Mouse (Mus musculus) heart, postnatal 25 days (tissue): Measurements from ENCODE around the gene 2810408A11Rik. TPM values are rescaled to one million over a fixed set of nuclear protein-coding genes. Genes with fewer than 3 reads are reported as not detected.

Experiments
- DNase-seq: peaks from one replicate; pipeline ENCODE4 v3.0.0; 2022; ENCODE audit warnings: low spot score
- intact Hi-C: fragments of 180-260 bp; cut with DNase I; formaldehyde crosslinking; loops from one replicate; pipeline ENCODE4 v1.15.1; 2025
- total RNA-seq, 2 experiments: library from RNA; stranded (reverse); gene quantifications; 2 replicates each; pipeline ENCODE4 v1.2.3; 2021

Gene 2810408A11Rik
- total RNA-seq, 2 experiments from 2014 or later: 0.17 to 0.23 TPM

DNA sequence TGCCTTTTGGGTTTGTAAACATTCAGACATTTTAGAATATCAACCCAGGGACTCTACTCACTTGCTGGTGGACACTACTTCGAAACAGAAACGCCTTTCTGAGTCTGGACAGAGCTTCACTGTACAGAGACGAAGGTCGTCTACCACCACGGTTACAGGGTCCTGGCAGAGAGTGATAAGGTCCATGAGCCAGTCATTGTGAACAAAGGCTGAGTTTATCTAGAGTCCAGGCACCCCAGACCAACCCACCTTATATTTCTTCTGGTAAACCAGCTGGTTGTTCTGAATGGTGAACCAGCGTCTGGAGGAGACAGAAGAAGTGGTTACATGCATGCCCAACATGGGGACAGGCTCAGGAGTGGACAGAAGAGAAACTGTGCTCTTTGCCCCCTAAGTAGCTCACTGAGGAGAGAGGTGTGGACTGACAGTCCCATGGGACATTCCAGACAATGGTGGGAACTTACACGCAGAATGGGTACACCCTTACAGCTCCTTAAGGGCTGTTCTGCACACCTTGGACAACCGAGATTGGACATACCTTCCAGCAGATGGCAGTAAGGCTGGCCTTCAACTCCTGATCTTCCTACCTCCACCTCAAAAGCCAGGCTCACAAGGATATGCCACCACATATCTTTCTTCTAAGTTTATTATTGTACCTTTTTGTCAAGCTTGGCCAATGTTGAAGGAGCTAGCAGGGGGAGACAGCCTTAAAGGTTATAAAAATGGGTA lies 13.7 kb downstream of the 2810408A11Rik start:
- DNase-seq: no peak
- intact Hi-C loops: no loop called here

GRCm38 (mm10) chr11:69884663-69885062 lies 16.1 kb downstream of the 2810408A11Rik start:
- DNase-seq: no peak
- intact Hi-C loops: no loop called here

GRCm38 (mm10) chr11:69884240-69884639 lies 16.5 kb downstream of the 2810408A11Rik start:
- intact Hi-C loops: no loop called here
- no peak for DNase-seq

- intact Hi-C loops: loop anchor here (2.0 kb wide), 1 partner anchor 15 kb away; no protein-coding TSS in a partner anchor
- DNase-seq: no peak
These were observed 17.1 kb downstream of the 2810408A11Rik start for GRCm38 (mm10) chr11:69883527-69884151.

DNA sequence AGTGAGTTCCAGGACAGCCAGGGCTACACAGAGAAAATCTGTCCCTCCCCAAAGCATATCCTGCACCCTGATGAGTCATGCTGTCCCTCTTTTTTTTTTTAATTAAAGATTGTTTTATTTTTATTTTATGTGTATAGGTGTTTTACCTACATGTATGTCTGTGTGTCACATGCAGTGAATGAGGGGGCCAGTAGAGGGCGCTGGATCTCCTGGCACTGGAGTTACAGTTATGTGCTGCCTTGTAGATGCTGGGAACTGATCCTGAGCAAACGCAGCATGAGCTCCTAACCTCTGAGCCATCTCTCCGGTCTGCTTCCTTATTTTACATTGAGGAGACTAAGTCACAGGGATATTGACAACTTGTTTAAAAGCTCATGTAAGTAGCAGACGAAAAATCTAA lies 17.7 kb downstream of the 2810408A11Rik start:
- intact Hi-C loops: loop anchor here (2.0 kb wide), 1 partner anchor 16 kb away; no protein-coding TSS in a partner anchor
- no peak for DNase-seq

- DNase-seq: no peak
- intact Hi-C loops: loop anchor here (2.0 kb wide), 2 partner anchors 17 to 37 kb away; no protein-coding TSS in a partner anchor
These were observed 18.8 kb downstream of the 2810408A11Rik start for GRCm38 (mm10) chr11:69881787-69882670.

GRCm38 (mm10) chr11:69880853-69881603 lies 19.8 kb downstream of the 2810408A11Rik start, which contains the start of gene Kctd11:
Kctd11 (minus strand) TSS chr11:69881406.
- peak; percentile 95 for DNase-seq
- intact Hi-C loops: loop anchor here (2.0 kb wide), 1 partner anchor 38 kb away; no protein-coding TSS in a partner anchor

DNA sequence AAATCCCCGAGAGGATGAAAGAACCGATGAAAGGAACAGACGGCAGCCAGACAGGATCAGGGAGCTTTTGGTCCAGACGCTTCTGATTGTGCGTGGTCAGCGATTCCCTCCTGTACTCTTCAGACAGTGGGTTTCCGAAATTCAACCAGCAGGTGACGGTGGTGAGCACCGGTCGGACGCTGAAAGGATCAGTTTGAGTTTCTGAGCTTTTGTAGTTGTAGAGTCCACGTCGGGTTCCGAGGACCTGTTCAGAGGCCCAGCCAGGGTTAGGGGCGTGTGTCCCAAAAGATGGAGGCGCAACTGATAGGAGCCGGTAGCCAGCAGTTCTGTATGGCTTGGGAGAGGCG lies 20.3 kb downstream of the 2810408A11Rik start:
- intact Hi-C loops: loop anchor here (2.0 kb wide), 1 partner anchor 38 kb away; no protein-coding TSS in a partner anchor
- DNase-seq: no peak

GRCm38 (mm10) chr11:69879711-69880110 lies 21.1 kb downstream of the 2810408A11Rik start:
- intact Hi-C loops: loop anchor here (2.0 to 10.0 kb wide), 4 partner anchors 39 to 225 kb away; partner anchors contain the start of genes Senp3, Sox15 and Tnfsf13
- DNase-seq: no peak

DNA sequence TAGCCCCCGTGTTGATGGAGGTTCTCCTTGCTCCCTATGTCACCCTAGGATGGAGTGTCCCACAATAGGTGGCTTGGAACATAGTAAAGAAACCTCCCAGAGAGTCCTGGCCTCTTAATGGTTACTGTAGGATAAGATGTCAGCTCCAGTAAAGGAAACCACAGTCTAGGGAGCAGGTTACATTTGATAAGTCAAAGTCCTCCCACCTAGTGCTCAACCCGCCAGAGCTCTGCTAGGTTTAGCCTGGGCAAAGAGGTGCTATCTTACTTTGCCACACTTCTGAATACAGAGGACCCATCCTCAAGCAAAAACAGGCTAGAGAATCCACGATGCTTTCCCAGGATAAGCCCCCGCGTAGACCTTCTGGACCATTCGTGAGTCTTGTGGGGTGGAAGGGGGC lies 21.8 kb downstream of the 2810408A11Rik start:
- intact Hi-C loops: loop anchor here (2.0 to 10.0 kb wide), 3 partner anchors 72 to 224 kb away; partner anchors contain the start of genes Senp3, Sox15 and Tnfsf13
- no peak for DNase-seq

GRCm38 (mm10) chr11:69878399-69878798 lies 22.4 kb downstream of the 2810408A11Rik start:
- no peak for DNase-seq
- intact Hi-C loops: loop anchor here (2.0 to 10.0 kb wide), 3 partner anchors 72 to 224 kb away; partner anchors contain the start of genes Senp3, Sox15 and Tnfsf13

- intact Hi-C loops: loop anchor here (2.0 to 10.0 kb wide), 7 partner anchors 23 to 223 kb away; partner anchors contain the start of genes Senp3, Sox15 and Tnfsf13
- DNase-seq: no peak
These were observed 22.9 kb downstream of the 2810408A11Rik start, which contains the start of gene Tmem95 for GRCm38 (mm10) chr11:69877878-69878277. Tmem95 (minus strand) TSS chr11:69878018.

GRCm38 (mm10) chr11:69876867-69877266 lies 23.9 kb downstream of the 2810408A11Rik start:
- intact Hi-C loops: loop anchor here (2.0 to 10.0 kb wide), 6 partner anchors 22 to 222 kb away; partner anchors contain the start of genes Senp3, Sox15 and Tnfsf13

DNA sequence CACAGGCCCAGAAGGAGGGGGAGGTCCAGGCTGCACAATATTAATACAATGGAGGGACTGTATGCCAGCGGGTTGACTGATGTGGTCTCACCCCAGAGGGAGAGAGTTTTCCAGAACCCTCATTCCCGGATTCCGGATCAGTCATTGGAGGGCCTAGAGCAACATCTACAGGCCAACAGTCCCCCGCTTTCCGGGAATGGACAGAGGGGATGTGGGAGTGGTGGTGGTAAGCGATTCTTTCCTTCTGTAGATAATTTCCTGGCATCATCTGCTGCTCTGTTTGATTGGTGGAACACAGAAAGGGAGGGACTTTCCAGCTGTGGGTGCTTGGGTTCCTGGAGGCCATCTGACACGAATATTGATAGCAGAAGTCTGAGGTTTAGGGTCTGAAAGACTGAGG lies 24.6 kb downstream of the 2810408A11Rik start:
- DNase-seq: peak; percentile 72
- intact Hi-C loops: loop anchor here (2.0 to 10.0 kb wide), 6 partner anchors 21 to 221 kb away; partner anchors contain the start of genes Senp3, Sox15 and Tnfsf13

More at GRCm38 (mm10) chr11:69876867-69877266, 23.9 kb downstream of the 2810408A11Rik start:
- peak; percentile 78 for DNase-seq

DNA sequence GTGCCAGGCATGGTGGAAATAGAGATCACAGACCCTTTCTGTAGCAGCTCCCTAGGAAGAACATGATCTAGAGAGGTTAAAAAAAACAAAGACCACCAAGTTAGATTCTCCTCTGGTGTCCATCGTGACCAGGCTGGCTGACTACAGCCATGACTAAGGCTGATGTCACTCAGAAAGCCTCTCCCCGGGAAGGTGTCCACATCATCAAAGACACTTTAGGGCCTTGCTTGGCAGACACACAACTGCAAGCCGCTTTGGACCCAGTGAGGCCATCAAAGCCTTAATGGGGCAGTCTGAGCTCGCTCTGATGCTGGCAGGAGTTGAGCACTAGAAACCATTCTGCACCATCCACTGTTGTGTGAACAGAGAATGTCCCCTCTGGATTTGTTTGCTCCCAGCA lies 28.3 kb downstream of the 2810408A11Rik start:
- intact Hi-C loops: loop anchor here (10.0 kb wide), 2 partner anchors 188 to 218 kb away; partner anchors contain the start of genes Senp3, Sox15 and Tnfsf13
- no peak for DNase-seq

DNA sequence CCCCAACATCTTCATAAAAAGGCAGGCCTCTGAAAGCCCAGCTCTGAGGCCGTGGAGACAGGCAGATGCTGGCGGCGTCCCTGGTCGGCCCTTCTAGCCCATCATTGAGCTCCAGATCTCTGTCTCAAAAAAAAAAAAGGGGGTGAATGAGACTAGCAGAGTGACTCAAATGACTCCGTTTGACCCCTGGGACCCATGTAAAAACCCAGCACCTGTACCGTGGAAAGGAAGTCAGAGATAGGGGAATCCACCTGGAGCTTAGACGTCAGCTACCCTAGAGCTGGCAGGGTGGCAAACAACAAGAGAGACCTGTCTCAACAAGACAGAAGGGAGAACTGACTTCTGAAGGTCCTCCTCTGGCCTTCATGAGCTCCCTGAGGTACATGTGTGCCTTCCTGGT lies 29.0 kb downstream of the 2810408A11Rik start:
- intact Hi-C loops: loop anchor here (10.0 kb wide), 2 partner anchors 187 to 217 kb away; partner anchors contain the start of genes Senp3, Sox15 and Tnfsf13
- DNase-seq: no peak

DNA sequence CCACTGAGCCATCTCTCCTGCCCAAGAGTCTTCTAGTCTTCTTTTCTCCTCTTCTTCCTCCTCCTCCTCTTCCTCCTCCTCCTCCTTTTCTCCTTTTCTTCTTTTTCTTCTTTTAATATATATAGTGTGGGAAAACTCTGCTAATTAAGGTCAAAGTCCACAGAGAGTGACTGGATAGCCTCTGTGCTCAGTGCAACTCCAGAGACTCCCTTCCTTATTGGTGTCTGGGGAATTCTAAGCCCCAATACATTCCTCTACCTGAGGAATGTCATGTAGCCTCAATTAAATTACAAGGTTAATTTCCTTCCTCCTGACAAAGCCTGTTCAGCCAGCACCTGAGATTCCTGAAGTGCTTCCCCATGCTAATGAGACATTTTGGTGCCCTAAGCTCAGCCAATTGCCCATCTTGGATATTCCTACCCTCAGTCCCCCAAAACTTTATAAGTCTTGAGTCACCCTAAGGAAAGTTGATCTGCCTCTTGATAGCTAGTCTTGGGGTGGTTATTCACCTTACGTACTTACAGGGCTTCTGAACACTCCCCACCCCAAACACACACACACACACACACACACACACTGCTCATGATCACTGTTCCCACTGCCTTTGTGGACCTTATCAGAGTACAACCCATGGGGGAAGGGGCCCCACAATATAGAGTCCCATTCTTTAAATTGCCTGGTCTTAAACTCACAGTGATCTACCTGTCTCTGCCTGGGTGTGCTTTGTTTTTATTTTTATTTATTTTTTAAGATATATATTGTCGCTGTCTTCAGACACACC lies 30.3 kb downstream of the 2810408A11Rik start:
- intact Hi-C loops: loop anchor here (10.0 kb wide), 2 partner anchors 186 to 216 kb away; partner anchors contain the start of genes Senp3, Sox15 and Tnfsf13
- DNase-seq: no peak

- no peak for DNase-seq
- intact Hi-C loops: no loop called here
These were observed 33.5 kb downstream of the 2810408A11Rik start for GRCm38 (mm10) chr11:69867335-69867734.
